Mouse (Mus musculus) cerebellum, postnatal 25 days (tissue): ENCODE results near the gene Chrm3.

ENCODE experiments used
- DNase-seq, 2 experiments: peaks; one replicate each; pipeline ENCODE4 v3.0.0; 2021; ENCODE audit warnings: mixed read lengths in 2 of 2

The Chrm3 gene

DNA sequence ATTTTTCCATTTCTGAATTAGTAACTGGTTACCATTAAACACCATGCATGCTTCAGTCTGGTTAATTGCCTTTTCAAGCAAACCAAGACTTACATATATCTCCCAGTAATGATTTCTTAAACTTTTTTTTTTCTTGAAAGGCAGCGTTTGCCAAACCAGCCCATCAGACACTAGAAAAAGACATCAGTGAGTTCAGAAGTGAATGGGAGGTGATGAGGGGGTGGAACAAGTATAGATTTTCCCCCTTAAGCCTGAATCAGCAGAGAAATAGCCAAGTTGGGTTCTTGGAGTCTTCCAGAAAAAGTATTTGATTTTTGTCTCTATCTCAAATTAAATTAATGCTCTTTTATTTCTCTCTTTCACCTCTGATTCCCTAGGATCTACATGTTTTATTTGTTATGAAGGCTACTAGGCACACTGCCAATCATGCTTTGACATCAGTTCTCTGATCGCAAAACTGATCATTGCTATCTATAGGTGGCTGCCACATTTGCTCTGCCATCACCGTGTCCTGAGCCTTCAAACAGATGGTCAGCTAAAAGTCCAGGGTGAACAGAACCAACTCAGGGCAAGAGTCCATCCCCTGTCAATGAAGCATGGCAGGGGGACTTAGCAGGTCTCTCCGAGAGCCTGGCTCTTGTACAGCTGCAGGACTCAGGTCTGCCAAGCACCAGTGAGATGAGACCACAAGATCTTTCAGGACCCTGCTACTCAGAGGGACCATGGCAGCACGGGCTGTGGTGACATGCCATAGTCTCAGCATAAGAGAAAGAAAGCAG, 125.1 kb downstream of the Chrm3 start:
- peak; percentile 50 to 55 for DNase-seq

DNA sequence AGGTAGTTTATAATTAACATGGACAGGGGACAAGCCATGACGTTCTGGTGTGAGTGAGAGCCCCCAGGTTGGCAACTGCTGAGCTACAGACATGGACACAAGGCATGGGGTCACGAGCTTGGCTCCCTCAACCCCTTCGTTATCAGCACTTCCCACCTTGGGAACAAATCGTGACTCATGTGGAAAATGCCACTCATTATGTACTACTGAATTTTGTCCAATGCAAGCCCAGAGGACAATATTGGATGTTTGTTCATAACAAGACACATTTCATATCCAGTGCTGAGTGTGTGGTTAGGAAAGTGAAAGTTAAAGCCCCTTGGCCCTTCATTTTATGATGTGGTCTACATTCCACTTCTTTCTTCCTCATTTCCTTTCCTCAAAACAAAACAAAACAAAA, 140.2 kb downstream of the Chrm3 start:
- DNase-seq: no peak

DNA sequence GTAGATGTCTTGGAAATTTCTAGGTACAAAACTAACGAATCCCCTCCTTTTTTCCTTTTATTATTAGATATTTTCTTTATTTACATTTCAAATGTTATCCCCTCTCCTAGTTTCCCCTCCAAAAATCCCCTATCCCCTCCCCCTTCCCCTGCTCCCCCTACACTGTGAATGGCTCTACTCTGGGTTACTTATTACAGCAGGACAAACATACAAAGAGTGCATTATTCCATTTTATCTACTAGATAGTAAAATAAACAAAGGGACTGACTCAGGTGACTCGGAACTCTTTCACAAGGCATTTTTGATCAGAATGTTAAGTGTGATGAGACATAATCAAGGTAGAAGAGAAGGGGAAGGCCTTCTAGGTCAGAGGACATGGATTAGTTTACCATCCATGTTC, 148.5 kb downstream of the Chrm3 start:
- DNase-seq: no peak

DNA sequence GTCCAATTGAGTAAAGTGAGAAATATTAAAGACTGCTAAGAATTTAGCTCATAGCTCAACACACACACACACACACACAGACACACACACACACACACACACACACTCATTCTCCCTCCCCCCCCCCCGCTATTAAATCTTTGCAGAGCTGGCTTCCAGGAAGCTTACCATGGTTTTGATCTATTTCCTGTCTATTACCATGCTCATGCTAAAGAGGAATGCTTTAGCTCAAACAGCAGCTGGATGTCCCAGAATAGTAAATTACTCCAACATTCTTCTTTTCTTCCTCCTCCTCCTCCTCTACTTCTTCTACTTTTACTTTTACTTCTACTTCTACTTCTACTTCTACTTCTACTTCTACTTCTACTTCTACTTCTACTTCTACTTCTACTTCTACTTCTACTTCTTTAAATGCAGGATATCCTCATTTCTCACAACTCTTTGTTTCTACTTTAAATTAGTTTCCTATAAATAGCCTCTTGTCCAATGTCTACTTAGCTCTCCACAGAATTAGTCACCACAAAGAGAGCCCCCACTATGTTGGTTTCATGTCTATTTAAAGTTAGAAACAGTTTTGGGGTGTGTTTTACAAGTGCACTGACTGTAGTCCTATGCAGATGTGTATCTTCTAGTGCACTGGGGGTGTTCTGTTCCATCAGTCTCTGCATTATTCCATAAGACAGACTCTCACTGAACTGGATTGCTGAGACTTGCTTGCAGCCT, 150.0 kb downstream of the Chrm3 start:
- no peak for DNase-seq

DNA sequence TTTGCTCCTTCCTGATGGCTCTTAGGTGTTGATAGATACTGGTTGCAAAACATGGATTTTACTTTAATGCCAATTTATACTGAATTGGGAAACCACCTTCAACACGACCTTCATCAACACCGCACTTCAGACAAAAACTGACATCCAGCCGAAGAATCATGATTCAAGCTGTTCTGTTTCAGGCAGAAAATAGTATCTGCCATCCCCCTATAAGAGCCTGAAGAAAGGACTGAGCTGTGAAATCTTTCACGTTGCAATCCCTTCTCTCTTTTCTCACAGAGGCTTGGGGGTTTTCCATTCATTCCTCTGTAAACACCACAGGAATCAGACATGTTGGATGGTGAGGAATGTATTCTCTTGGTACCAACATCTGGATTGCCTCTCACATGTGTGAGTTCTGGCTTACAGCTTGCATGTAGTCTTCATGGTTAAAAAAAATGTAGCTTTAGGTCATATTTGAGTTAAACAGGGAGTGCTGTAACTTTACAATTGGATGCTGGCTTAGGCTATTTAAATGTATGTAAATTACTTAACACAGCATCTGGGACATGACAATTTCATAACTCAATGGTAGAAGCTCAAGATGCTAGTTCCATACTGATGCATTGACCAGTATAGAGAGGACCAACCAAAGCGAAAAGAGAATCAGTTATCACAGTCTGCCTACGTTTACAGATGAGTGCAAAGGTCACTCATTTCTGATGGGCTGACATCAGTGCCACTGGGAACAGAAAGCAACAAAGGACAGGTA, 161.3 kb downstream of the Chrm3 start:
- DNase-seq: no peak

DNA sequence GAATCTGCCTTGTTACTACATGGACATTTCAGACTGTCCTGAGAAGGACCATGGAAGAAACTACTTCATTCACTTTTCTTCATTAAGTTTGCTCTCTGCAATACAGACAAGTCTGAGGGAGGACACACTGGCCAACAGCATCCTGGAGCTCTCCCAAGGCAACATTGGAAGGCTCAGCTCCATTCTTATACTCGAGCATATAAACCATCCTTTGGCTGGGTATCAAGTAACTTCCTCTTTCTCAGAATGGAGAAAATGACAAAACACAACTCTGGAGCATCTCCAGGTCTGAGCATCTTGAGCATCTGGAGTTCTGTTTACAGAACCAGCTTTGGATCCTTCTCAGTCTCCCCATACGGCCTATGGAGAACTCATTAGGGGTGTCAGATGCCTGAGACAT, 170.8 kb downstream of the Chrm3 start:
- no peak for DNase-seq

DNA sequence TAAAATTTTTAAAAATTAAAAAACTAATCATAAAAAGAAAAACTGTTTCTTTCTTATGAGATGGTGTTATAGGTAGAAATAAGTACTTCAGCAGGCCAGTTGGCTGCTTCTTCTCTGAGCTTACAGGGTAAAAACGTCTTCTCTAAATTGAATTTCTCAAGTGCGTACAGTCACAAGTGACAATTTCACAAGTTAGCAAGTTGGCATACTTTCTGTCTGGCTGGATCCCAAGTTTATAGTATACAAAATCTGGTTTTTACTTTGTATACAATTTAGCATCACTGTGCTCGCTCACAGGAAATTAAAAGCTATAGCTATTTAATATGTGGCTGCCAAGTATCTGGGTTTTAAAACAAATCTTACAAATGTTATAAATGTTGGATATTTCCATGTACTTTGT, 172.7 kb downstream of the Chrm3 start:
- DNase-seq: no peak

DNA sequence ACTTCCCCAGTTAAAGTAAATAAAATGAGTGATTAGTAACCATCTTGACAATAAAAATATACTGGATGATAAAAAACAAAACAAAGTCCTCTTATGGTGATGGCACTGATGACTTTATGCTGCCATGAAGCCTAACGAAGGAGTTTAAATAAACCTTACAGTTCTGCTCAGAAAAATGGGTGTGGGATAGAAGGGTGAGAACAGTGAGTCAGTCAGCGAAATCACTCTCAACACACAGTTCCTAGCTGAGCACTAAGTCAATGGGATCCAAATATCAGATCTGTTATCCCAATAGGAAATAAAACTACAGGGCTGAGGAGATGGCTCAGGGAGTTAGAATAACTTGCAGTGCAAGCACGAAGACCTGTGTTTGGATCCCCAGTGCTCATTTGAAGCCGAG, 176.8 kb downstream of the Chrm3 start:
- no peak for DNase-seq

DNA sequence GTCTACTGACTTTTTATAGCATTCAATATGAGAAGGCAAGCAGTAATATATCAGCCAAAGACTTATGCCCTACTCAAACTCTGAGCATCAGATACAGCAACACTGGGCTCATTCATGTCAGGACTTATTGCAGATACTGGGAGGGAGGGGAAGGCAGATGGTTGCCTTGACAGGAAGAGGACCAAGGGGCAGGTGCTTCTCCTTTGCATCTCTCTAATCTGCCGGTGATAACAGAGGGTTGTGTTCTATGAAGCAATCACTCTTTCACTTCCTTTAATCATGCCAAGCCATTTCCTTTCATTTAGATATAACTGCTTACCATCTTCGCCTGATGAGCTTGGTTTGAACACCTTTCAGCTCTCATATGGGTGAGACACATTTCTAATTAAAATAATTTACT, 177.9 kb downstream of the Chrm3 start:
- no peak for DNase-seq

DNA sequence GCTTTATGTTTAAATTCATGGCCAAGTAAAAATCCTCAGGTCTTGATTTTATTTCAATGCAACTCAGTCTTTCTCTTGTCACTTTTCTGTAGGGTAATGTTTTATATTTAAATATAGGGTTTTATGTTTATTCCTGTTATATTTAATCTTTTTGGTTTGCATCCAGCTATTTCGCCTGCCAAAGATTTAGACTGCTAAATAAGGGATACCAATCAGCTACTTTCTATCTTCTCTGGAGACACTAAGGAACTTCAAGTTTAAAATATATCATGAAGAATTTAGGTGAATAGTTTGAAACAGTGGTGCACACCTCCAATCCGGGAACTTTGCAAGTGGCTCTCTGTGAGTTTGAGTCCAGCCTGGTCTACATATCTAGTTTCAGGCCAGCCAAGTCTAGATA, 190.1 kb downstream of the Chrm3 start:
- no peak for DNase-seq

DNA sequence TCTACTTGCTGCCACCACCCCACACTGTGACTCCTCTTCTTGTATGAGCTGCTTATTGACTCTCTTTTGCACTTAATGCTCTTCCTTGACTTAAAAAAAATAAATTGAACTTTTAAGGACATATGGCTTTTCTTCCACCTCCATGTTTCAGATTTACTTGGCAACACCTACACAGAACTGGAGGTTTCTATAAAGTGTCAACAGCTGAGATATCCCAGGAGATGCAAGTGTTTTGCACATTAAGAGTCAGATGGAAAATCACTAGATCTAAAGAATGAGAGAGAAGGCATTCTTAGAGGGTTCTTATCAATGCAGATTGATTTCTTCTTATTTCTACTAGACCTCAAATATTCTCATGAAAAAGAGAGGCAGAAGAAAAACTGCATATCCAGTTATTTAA, 197.3 kb downstream of the Chrm3 start:
- no peak for DNase-seq

DNA sequence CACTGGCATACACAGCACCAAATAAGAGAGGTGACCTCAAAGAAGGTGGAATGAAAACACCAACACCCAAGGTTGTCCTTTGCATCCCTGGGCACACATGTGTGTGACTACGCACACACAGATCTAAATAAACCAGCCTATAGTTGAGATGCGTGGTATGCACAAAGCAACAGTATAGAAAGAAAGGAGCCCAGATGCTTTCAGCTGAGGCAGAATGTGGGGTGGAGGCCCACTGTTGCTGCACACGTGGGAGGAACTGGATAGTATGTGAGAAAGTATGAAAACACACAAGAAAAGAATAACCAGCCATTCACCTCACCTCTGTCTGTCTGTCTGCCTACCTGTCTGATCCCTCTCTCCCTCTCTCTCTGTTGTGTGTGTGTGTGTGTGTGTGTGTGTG, 203.2 kb downstream of the Chrm3 start:
- no peak for DNase-seq

DNA sequence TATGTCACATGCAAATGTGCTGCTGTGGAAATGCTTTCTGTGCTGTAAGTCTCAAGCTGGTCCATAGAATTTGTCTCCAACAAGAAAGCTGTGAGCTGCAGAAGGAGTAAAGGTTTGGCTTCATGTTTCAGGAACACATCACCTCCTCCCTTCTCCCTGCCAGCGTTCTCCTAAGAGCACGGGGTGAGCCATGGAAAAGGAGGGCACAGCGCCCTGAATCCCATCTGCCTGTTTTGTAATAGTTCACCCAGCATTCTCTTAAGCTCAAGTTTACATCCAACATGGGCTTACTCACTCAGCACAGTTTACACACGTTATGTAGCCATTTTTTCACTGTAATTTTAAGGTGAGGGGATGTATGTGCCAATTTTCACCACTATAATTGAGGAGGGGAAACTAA, 220.1 kb downstream of the Chrm3 start:
- DNase-seq: peak; percentile 15 to 40

DNA sequence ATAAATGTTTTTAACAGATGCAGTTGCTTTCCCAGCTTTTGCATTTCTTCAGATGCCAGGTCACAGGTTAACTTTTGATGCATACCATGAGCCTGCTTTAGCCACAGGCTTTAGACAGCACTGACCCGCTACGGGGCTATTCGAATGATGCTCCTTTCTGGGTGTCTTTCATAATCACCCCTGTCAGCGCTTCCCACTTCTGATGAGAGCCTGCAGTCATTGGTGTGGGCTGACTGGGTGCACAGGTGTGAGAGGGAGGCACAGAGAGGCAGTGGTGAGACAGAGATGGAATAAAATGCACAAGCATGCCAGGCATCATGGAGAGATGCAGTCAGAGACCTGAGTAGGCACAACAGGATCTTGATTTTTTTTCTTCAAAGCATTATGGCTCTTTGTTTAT, 221.8 kb downstream of the Chrm3 start:
- no peak for DNase-seq

DNA sequence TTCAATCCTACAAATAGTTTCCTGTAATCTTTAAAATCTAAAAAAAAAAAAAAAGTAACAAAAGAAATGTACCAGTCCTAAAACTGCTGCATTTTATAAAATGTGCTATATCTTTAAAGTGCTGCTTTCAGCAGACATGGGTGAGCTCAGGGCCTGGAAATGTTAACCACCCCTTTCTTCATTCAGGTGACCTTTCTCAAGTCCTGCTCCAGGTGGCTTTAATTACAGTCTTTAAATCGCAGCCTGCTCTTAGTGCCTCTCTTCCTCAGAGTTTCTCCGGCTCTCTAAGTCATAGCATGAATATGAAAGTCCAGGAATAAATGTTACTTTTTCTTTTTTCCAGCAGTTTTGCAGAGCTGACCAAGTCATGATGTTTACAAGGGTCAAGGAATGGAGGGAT, 229.6 kb downstream of the Chrm3 start:
- no peak for DNase-seq

DNA sequence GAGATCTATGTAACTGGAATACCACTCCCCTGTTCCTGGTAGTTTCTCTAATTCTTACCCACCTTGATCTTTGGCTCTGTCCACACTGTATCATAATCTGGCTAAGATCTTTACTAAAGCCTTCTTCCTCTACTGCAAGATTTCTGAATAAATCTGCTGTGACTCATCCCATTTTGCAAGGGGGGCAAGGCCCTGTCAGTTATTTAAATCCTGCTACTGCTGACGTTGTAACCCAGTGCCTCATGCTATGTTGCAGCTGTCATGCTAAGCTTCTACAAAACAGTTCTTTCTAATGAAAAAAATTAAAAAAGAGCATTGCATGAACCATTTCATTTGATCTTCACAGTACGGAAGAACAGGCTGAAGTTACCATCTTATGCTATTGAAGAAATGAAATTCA, 248.4 kb downstream of the Chrm3 start:
- no peak for DNase-seq

DNA sequence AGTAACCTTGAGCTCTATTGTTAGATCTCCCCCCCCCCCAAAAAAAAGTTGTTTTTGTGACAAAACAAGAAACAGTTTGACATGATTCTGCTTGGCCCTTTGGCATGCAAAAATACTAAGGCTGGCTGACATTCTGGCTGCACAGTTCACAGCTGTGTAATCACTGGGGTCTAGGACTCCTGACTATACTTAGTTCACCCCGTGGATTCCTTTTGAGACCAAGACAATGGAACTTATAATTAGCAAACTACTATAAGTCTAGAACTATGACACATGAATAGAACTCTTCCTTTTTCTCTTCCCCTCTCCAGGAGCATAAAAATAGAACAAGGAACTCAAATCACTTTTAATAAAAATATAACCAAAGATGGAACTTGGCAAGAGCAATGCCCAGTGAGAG, 251.1 kb downstream of the Chrm3 start:
- no peak for DNase-seq

DNA sequence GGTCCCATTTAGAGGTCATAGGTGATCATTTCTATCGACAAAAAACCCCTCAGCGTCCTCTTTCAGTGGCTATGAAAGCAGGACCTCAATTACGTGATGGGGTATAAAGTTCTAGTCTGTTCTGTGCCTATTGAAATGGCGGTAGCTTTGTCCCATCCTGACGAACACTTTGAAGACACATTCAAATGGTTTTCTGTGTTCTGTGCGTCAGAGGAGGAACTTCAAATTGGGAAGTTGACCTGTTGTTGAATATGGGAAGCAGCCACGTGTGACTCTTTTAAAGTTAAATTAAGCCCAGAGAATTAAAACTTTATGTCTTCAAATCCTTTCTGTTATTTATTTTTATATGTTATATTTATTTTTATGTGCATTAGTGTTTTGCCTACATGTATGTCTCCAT, 253.3 kb downstream of the Chrm3 start:
- no peak for DNase-seq

DNA sequence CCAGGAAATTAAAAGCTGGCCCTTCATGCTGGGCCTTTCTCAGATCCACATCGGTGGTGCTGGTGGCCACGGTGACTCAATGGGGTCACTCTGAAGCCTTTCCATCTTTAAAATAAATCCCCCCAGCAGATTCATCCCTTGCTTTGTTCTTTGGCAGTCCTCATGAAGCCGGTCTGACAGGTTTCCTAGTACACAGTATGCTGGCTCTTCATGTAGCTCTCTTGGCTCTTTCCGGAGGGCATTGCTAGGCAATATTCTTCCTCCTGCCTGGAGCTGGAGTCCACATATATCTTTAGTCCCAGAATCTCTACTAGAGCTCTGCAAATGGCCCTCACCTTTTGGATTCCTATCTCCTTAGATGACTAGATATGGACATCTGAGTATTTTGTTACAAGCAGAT, 269.9 kb downstream of the Chrm3 start:
- DNase-seq: no peak

DNA sequence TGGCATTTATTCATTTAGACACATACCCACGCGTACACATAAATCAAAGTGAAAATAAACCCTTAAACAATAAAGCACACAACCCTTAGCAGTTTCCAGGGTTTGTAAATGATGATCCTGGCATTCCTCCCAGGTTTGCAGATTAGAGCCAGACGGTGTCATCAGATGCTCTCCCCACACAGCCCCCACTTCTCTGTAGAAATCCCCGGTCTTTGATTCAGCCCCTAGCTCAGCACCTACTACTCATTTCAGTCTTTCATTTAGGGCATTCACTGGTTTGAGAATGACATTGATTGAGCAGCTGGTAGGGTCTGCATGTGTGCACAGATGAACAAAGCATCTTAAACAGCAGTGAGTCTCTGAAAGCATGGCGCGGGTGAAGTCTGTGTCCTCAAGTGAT, 274.3 kb downstream of the Chrm3 start:
- DNase-seq: peak; percentile 14 to 27

DNA sequence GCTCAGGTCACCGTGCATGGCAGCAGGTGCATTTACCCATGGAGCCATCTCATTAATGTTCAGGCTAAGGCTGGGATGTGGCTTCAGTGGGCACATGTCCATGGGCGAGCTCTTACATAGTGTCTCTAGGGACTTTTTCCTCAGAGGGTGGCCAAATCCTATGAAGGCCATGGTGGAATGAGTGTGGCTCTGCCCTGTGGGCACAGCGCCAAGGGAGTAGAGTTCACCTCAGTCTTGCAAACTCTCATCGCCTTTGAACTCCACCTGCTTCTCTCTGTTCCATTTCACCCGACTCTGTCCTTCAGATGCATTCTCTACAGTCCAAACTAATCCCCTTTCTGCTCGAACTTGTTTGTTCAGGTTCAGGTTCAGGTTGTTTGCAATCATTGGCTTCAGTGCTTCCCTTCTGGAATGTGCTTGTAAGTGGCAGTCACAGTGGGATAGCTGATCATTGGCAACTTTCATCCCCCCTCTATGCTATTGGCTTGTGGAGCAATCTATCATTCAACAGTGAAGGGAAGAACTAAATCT, 278.7 kb downstream of the Chrm3 start:
- peak in 1 of 2 experiments; percentile 11 for DNase-seq

DNA sequence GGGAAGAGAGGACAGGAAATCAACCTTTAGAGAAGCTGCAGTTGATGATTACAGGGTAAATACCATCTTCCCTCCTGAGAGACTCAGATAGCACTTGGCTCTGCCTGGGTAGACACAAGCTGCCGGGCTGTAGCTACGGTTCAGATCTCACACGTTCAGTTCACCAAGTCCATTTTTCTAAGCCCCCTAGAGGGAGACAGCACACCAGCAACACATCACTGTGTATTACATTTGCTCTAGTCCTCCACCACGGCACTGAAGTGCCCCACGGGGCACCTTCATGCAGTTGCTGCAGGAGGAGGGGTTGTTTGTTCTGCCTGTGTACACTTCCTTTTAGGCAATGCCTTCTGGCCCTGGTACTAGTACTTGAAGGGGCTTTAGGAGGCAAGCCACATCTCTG, 289.5 kb downstream of the Chrm3 start:
- DNase-seq: peak; percentile 10 to 14

DNA sequence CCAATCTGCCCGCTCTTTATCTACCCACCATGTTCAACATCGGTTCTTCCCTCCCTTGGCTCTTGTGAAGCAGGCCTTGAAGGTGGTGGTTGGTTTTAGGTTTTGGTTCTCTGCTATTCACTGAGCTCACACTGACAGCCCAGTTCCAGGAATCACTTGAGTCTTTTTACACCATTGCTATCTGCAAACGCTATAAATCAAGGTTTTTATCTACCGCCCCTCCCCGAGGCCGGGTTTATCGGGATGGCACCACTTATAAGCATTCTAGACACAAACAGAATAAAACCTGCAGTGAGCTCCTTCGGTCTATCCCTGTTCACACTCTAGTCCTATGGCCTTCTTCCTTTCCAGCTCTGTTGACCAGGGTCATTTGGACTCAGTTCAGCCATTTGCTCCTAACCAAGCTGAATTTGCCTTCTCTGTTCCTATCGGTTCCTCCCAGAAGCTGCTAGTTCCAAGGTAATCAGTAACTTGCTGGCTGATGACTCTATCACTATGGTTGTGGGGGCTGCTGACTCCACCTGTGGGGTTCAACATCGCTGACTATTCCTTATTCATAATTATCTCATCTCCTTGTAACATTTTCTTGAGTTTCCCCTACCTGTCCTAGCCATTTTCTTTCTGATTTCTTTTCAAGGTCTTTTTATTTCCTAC, 291.6 kb downstream of the Chrm3 start:
- no peak for DNase-seq
